Mouse (Mus musculus): ENCODE data around the gene Gemin7. TPM values are rescaled to one million over a fixed set of nuclear protein-coding genes. Genes with fewer than 3 reads are reported as not detected.

Gemin7 gene
- polyA plus RNA-seq, 2 experiments from 2014 or later, result 91.0 to 100 TPM

DNA sequence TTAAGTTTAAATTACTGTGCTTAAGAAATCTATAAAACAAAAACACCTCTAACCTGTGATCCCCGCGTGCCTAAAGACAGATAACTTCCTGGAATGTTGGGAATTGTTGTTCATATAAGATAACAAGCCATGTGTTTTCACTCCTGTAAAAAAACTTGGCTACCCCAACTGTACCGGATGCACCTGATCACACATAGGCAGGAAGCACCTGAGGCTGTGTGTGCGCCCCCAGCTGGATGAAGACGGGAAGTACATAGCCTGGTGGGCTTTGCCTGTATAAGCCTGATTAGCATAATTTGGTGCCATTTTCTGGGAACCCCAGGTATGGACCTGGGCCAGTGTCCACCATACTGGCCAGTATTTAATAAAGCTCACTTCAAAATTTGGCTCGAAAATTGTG, 33.8 kb downstream of the Gemin7 start:
- peak; percentile 75 for ATAC-seq

DNA sequence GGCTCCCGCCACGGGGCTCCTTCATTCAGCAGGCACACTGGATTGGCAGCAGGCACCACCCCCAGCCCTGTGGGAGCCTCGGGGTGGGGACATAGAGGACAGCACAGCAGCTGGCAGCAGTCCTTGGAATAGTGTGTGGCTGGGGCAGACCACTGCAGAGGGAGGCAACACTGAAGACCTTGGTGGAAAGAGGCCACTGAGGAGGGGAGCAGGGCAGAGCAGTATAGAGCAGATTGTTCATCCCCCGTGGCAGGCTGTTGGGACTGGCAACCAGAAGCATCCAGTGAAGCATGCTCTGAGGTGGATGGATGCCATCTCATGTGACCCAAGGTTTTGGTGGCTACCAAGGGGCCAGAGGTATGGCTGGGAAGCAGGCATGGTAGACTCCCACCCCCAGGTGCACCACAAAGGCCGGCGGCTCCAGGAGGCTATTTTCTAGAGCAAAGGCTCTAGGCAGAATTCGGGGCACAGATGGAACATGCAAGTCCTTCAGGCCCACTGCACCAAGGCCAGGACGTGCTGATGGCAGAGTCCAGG, 35.2 kb downstream of the Gemin7 start:
- ATAC-seq, result no peak

DNA sequence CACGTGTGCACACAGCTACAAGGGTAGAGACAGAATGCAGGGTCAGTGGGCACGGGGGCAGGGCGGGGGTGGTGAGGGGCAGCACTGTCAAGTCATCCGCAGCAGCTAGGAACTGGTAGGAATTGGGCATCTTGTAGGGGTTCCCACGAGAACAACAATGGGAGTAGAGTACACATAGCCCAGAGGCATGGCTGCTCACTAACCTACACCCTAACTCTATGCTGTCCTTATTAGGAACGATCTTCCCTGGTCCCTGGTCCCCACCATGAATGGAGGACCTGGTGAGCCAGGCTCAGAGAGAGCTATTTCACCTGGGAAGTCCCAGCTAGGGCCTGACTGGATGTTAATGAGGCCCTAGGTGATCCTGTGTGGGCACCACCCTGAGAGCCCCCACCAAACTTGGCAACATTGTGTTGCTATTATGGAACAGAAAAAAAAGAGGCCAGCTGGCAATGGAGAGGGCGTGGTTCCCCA, 35.7 kb downstream of the Gemin7 start:
- ATAC-seq, result no peak

DNA sequence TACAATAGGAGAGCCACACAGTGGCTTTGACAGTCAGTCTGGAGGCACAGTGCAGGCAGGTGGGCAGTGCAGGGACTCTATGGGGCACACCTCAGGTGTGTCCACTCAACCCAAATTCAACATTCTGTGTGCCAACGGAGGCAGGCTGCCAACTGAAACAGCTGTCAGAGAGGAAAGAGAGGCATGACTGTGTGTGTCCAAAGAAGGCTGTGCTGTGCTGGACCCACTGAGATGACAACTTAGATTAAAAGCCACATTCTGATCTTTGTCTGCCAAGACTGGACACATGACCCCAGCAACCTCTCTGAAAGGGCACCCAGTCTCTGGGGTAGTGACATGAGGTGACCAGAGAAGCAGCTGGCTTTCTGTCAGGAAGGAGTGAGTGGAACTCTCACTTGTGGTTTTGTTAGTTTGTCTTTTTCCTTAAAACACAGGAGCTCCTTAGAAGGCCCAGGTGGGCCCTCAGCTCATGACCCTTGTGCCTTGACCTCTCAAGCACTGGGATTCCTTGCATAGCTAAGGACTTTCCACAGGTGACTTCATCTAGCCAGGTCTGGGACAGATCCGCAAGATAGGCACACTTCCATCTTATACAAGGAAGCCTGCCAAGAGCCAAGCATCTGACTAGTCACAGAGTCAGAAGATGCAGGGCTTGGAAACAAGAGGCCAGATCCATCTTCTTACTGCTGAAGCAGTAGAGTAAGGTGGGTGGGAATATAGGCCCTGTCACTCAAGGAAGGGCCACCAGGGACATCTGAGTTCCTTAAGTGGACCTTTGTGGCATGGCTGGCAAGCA, 36.4 kb downstream of the Gemin7 start:
- ATAC-seq, result no peak

- ATAC-seq, result no peak
Observed at GRCm38 (mm10) chr7:19534676-19535075, 42.7 kb downstream of the Gemin7 start.

DNA sequence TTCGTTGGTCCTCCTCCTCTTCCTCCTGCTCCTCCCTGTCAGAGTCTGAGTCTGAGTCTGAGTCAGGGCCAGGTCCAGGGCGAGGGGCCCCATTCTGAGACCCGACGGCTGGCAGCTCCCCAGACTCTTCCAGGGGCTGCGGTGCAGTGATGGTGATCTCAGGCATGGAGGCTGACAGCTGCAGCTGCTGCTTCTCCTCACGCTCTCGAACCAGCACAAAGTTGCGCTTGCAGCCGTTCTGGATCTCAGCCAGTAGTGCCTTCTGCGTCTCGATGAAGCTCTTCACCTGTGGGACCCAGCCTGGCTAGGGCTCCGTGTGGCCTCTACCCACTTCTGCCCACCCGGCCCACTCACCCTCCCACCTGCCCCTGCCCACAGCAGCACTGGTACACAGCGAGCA, 45.2 kb downstream of the Gemin7 start:
- ATAC-seq, result no peak

DNA sequence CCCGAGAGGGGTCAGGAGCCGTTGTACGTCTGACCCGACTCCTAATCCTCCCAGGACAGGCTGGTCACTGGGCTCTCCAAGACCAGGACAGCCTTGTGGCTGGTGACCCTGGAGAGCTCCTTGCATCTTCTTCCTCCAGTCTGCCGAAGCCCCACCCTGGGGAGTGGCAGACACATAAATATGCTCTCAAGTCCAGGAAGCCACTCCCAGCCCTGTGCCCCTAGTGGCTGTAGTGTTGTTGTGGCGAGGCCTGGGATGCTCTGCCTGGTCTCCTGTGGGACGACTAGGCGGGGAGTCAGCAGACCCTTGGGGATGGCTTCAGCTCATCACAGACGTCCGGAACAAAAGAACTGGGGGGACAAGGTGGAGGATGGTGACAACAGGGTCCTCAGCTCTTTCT, 46.3 kb downstream of the Gemin7 start:
- no peak for ATAC-seq

DNA sequence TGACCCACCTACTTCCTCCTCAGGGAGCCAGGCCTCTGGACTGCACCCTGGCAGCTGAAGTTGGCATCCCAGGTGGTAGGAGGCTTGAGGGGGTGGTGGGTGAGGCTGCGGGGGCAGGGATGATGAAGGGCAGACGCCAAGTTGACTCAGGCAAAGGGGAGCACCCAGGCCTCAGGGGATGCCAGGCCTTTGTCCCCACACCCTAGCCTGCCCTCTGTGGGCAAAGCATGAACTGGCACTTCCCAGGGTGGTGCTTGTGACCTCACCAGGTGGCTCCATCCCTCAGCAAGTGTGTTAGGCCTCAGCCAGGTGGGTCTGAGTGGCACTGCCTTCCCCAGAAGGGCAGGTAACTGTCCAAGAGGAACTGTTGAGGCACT, 52.3 kb downstream of the Gemin7 start:
- ATAC-seq, result no peak

- no peak for ATAC-seq
Observed at GRCm38 (mm10) chr7:19524420-19525104, 52.8 kb downstream of the Gemin7 start.

GRCm38 (mm10) chr7:19523757-19524419, 53.5 kb downstream of the Gemin7 start:
- no peak for ATAC-seq

DNA sequence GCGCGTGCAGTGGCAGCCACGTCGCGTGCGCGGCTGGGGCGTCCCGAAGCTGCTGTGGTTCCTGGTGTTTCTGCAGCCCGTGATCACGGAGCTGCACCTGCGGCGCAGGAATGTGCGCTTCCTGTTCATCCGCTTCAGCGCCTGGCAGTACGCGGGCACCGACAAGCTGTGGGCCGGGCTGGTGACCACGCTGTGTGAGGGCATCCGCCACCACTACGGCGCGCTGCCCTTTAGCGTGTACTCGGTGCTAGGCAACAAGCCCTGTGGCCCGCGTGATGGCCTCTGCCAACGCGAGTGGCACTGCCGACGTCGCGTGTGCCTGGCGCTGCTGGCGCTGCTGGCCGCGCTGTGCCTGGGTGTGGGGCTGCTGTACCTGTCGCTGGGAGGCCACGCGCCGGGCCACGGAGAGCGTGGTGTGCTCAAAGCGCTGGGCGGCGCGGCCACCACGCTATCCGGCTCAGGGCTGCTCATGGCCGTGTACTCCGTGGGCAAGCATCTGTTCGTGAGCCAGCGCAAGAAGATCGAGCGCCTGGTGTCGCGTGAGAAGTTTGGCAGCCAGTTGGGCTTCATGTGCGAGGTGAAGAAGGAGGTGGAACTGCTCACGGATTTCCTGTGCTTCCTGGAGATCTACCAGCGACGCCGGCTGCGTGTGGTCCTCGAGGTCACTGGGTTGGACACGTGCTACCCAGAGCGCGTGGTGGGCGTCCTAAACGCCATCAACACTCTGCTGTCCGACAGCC, 54.2 kb downstream of the Gemin7 start:
- ATAC-seq, result no peak

- ATAC-seq, result no peak
Observed at GRCm38 (mm10) chr7:19520032-19520431, 57.4 kb downstream of the Gemin7 start.

- ATAC-seq, result no peak
Observed at GRCm38 (mm10) chr7:19517652-19518365, 59.6 kb downstream of the Gemin7 start, which contains the start of gene Nkpd1. Nkpd1 (plus strand) TSS chr7:19517838.

Other genes with a start within 250 kb of the Gemin7 start
- 10 to 100 TPM; 71.2 to 78.1 TPM for gene Ercc1, start 232.8 kb downstream of the Gemin7 start, polyA plus RNA-seq (2017; shearing (Covaris generic))
- 10 to 100 TPM; 15.8 to 17.6 TPM for gene Cd3eap, start 218.1 kb downstream of the Gemin7 start, polyA plus RNA-seq (2017; shearing (Covaris generic))
- not detected for gene Ppp1r13l, start 217.8 kb downstream of the Gemin7 start, polyA plus RNA-seq (2017; shearing (Covaris generic))
- gene Ercc2, start 195.6 kb downstream of the Gemin7 start, polyA plus RNA-seq (2017; shearing (Covaris generic)), result 10 to 100 TPM; 10.1 to 11.6 TPM
- 1 to 10 TPM; 2.6 to 3.3 TPM for gene Klc3, start 173.5 kb downstream of the Gemin7 start, polyA plus RNA-seq (2017; shearing (Covaris generic))
- not detected for gene Ckm, start 172.8 kb downstream of the Gemin7 start, polyA plus RNA-seq (2017; shearing (Covaris generic))
- gene Mark4, start 118.8 kb downstream of the Gemin7 start, polyA plus RNA-seq (2017; shearing (Covaris generic)), result 1 to 10 TPM in 1 of 2 experiments, under 1 TPM in 1; 0.91 to 1.3 TPM
- gene Exoc3l2, start 114.3 kb downstream of the Gemin7 start, polyA plus RNA-seq (2017; shearing (Covaris generic)), result not detected
- gene Bloc1s3, start 69.2 kb downstream of the Gemin7 start, polyA plus RNA-seq (2017; shearing (Covaris generic)), result under 1 TPM; 0.37 to 0.86 TPM
- 10 to 100 TPM; 45.8 to 50.7 TPM for gene Trappc6a, start 69.2 kb downstream of the Gemin7 start, polyA plus RNA-seq (2017; shearing (Covaris generic))
- not detected for gene Nkpd1, start 59.8 kb downstream of the Gemin7 start, polyA plus RNA-seq (2017; shearing (Covaris generic))
- 1 to 10 TPM; 1.9 to 2.8 TPM for gene Ppp1r37, start 14.5 kb downstream of the Gemin7 start, polyA plus RNA-seq (2017; shearing (Covaris generic))
- gene Zfp296, start 308 bp downstream of the Gemin7 start, polyA plus RNA-seq (2017; shearing (Covaris generic)), result 1 to 10 TPM; 1.7 to 1.9 TPM
- gene Clasrp, start 26.9 kb upstream of the Gemin7 start, polyA plus RNA-seq (2017; shearing (Covaris generic)), result 1 to 10 TPM; 9.0 to 9.4 TPM
- 10 to 100 TPM; 12.7 to 14.8 TPM for gene Relb, start 51.8 kb upstream of the Gemin7 start, polyA plus RNA-seq (2017; shearing (Covaris generic))
- 10 to 100 TPM; 24.4 to 28.1 TPM for gene Clptm1, start 87.4 kb upstream of the Gemin7 start, polyA plus RNA-seq (2017; shearing (Covaris generic))
- gene Apoc2, start 100.3 kb upstream of the Gemin7 start, polyA plus RNA-seq (2017; shearing (Covaris generic)), result not detected
- gene Gm44805, start 103.8 kb upstream of the Gemin7 start, polyA plus RNA-seq (2017; shearing (Covaris generic)), result not detected
- gene Apoc4, start 103.9 kb upstream of the Gemin7 start, polyA plus RNA-seq (2017; shearing (Covaris generic)), result under 1 TPM in 1 of 2 experiments, not detected in 1; 0.36 TPM
- not detected for gene Apoc1, start 115.1 kb upstream of the Gemin7 start, polyA plus RNA-seq (2017; shearing (Covaris generic))
- 1 to 10 TPM; 6.6 to 7.6 TPM for gene Apoe, start 121.6 kb upstream of the Gemin7 start, polyA plus RNA-seq (2017; shearing (Covaris generic))
- 1 to 10 TPM; 3.7 to 6.9 TPM for gene Tomm40, start 137.8 kb upstream of the Gemin7 start, polyA plus RNA-seq (2017; shearing (Covaris generic))
- gene Nectin2, start 172.9 kb upstream of the Gemin7 start, polyA plus RNA-seq (2017; shearing (Covaris generic)), result under 1 TPM in 1 of 2 experiments, not detected in 1; 0.12 TPM
- gene Bcam, start 193.4 kb upstream of the Gemin7 start, polyA plus RNA-seq (2017; shearing (Covaris generic)), result 1 to 10 TPM; 2.5 to 3.7 TPM
- not detected for gene Cblc, start 219.2 kb upstream of the Gemin7 start, polyA plus RNA-seq (2017; shearing (Covaris generic))
- gene Bcl3, start 245.2 kb upstream of the Gemin7 start, polyA plus RNA-seq (2017; shearing (Covaris generic)), result 10 to 100 TPM; 16.0 to 20.5 TPM

Data from CD4-positive, CD25-positive, alpha-beta regulatory T cell, adult 4 months (primary cell).